Mouse (Mus musculus) ES-Bruce4 (cell line): ENCODE data around the gene Pomp. TPM values are rescaled to one million over a fixed set of nuclear protein-coding genes. Genes with fewer than 3 reads are reported as not detected.

Experiments
- H3K27ac ChIP-seq: 2 replicates; pipeline ENCODE4 v1.5.1; 2012; ENCODE audit warnings: low read length, inconsistent platforms; ENCODE audit not compliant: insufficient read depth
- H3K27me3 ChIP-seq: 2 replicates; pipeline ENCODE4 v1.6.1; 2012; ENCODE audit warnings: mild to moderate bottlenecking, low read length, inconsistent platforms; ENCODE audit not compliant: control insufficient read depth, poor library complexity, insufficient read depth, severe bottlenecking
- H3K36me3 ChIP-seq: 2 replicates; pipeline ENCODE4 v1.6.1; 2012; ENCODE audit warnings: inconsistent platforms, mild to moderate bottlenecking, low read length, moderate library complexity; ENCODE audit not compliant: control insufficient read depth, poor library complexity, insufficient read depth, severe bottlenecking
- H3K4me1 ChIP-seq: one replicate; pipeline ENCODE4 v1.8.1; 2011; ENCODE audit warnings: low read length; ENCODE audit not compliant: control insufficient read depth, insufficient read depth
- H3K4me3 ChIP-seq: 2 replicates; pipeline ENCODE4 v1.5.1; 2011; ENCODE audit warnings: low read depth, mild to moderate bottlenecking, low read length
- H3K9ac ChIP-seq: 2 replicates; pipeline ENCODE4 v1.6.1; 2012; ENCODE audit warnings: low read depth, mild to moderate bottlenecking, inconsistent platforms; ENCODE audit not compliant: poor library complexity, severe bottlenecking
- H3K9me3 ChIP-seq: replicated peaks from 2 replicates; pipeline ENCODE4 v1.6.1; 2012; ENCODE audit warnings: mild to moderate bottlenecking, low read length, inconsistent platforms; ENCODE audit not compliant: control insufficient read depth, poor library complexity, insufficient read depth, severe bottlenecking
- CTCF ChIP-seq: IDR thresholded peaks from one replicate; pipeline ENCODE4 v1.8.1; 2011; ENCODE audit warnings: low read depth, low read length
- EP300 ChIP-seq: IDR thresholded peaks from 2 replicates; pipeline ENCODE4 v1.6.1; 2011; ENCODE audit warnings: low read depth, low read length; ENCODE audit not compliant: insufficient read depth
- POLR2A ChIP-seq: IDR thresholded peaks from one replicate; pipeline ENCODE4 v1.8.1; 2011; ENCODE audit warnings: low read length; ENCODE audit not compliant: insufficient read depth
- polyA plus RNA-seq: library from polyadenylated mRNA; stranded (reverse); fragments of >200 nt; gene quantifications from 2 replicates; pipeline ENCODE4 v1.2.4, GENCODE M21; 2011; ENCODE audit warnings: low read depth; ENCODE audit not compliant: missing spikeins, insufficient read depth, insufficient read length

Pomp gene
- polyA plus RNA-seq, 1 experiment = 249 TPM

- Histone ChIP-seq H3K4me1 (no peaks in the 10 kb centered on the region), H3K36me3 (no peaks in the 10 kb centered on the region), H3K4me3 (no peak overlapping the region), H3K9me3 (no peaks in the 10 kb centered on the region), H3K27ac (no peak overlapping the region), H3K27me3 (no peaks in the 10 kb centered on the region), H3K9ac (no peak overlapping the region)
- no peak for TF ChIP-seq CTCF
- TF ChIP-seq EP300 = no peak
- no peak for TF ChIP-seq POLR2A
Measured at GRCm38 (mm10) chr5:147826546-147826945, 33.7 kb upstream of the Pomp start.

- no peaks in the 10 kb centered on the region for H3K27me3 ChIP-seq
- no peak overlapping the region for H3K4me3 ChIP-seq
- H3K9ac ChIP-seq = no peak overlapping the region
- H3K9me3 ChIP-seq = no peaks in the 10 kb centered on the region
- TF ChIP-seq CTCF (no peak), EP300 (no peak), POLR2A (no peak)
- H3K27ac ChIP-seq = no peak overlapping the region
- H3K36me3 ChIP-seq = no peaks in the 10 kb centered on the region
- H3K4me1 ChIP-seq = peaks cover 2% of the 10 kb centered on the region
Measured at GRCm38 (mm10) chr5:147828846-147829245, 31.4 kb upstream of the Pomp start.

- peaks cover 4% of the 10 kb centered on the region for H3K4me1 ChIP-seq
- H3K9me3 ChIP-seq = no peaks in the 10 kb centered on the region
- H3K9ac ChIP-seq = no peak overlapping the region
- no peak overlapping the region for H3K27ac ChIP-seq
- TF ChIP-seq CTCF = no peak
- no peak for TF ChIP-seq POLR2A
- TF ChIP-seq EP300 = no peak
- no peaks in the 10 kb centered on the region for H3K36me3 ChIP-seq
- no peaks in the 10 kb centered on the region for H3K27me3 ChIP-seq
- no peak overlapping the region for H3K4me3 ChIP-seq
Measured at GRCm38 (mm10) chr5:147832842-147833241, 27.4 kb upstream of the Pomp start.

- peaks cover 7% of the 10 kb centered on the region for H3K4me1 ChIP-seq
- no peak overlapping the region for H3K27ac ChIP-seq
- no peaks in the 10 kb centered on the region for H3K9me3 ChIP-seq
- H3K9ac ChIP-seq = no peak overlapping the region
- no peak for TF ChIP-seq CTCF
- TF ChIP-seq POLR2A = no peak
- TF ChIP-seq EP300 = 0 out of 2 replicates have a peak, but pooled peaks have one; percentile 17
- H3K27me3 ChIP-seq = no peaks in the 10 kb centered on the region
- no peak overlapping the region for H3K4me3 ChIP-seq
- no peaks in the 10 kb centered on the region for H3K36me3 ChIP-seq
Measured at GRCm38 (mm10) chr5:147834841-147835500, 25.3 kb upstream of the Pomp start.

GRCm38 (mm10) chr5:147839418-147839817 lies 20.8 kb upstream of the Pomp start:
- no peaks in the 10 kb centered on the region for H3K36me3 ChIP-seq
- H3K9ac ChIP-seq = no peak overlapping the region
- peaks cover 7% of the 10 kb centered on the region for H3K4me1 ChIP-seq
- TF ChIP-seq POLR2A (no peak), EP300 (no peak), CTCF (no peak)
- no peaks in the 10 kb centered on the region for H3K9me3 ChIP-seq
- no peaks in the 10 kb centered on the region for H3K27me3 ChIP-seq
- no peak overlapping the region for H3K27ac ChIP-seq
- no peak overlapping the region for H3K4me3 ChIP-seq

- TF ChIP-seq POLR2A (no peak), EP300 (no peak), CTCF (no peak)
- H3K27ac ChIP-seq = peak overlapping the region; percentile 65; the same call in 1 of the 2 replicates
- H3K4me3 ChIP-seq = no peak overlapping the region
- H3K36me3 ChIP-seq = no peaks in the 10 kb centered on the region
- H3K27me3 ChIP-seq = no peaks in the 10 kb centered on the region
- H3K4me1 ChIP-seq = peaks cover 4% of the 10 kb centered on the region
- H3K9me3 ChIP-seq = no peaks in the 10 kb centered on the region
- no peak overlapping the region for H3K9ac ChIP-seq
Measured at GRCm38 (mm10) chr5:147843340-147843739, 16.9 kb upstream of the Pomp start.
